Mouse (Mus musculus): ENCODE results near the gene Hspb7. TPM values are rescaled to one million over a fixed set of nuclear protein-coding genes. Genes with fewer than 3 reads are reported as not detected.
A peak's percentile ranks its signal among the peaks of the same experiment; 100 is the strongest.

Gene Hspb7
- total RNA-seq, 2 experiments from 2014 or later, result 331 to 560 TPM

DNA sequence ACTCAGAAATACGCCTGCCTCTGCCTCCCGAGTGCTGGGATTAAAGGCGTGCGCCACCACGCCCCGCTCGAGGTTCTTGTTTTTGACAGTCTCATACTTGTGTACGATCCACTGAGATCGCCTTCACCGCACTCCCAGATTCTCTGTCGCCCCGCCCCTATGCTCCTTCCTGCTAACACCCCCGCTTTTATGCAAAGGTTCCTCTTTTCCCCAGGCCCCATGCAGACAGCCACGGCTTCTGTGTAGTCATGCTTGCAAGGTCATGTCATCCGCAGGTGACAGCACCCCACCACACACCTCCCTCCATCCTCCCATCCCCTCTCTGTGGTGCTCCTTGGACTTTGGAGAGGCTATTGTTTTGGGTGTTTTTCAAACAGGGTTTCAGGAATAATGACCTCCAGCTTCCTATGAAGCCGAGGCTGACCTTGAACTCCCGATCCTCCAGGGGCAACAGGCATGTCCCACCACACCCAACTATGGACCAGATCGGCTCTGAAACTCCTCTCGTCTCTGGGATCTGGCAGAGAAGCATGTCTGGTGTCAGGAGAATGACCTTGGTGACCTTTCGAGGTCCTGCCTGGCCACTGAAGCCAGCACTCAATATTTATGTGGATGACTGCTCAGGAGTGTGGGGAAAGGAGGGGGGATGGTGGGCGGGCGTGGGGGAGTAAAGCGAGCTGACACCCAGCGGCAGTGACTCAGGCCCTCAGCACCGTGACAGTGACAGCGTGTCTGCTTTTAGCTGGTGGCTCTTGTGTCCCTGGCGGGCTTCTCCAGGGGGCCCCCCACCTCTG is 984 bp upstream of the Hspb7 start:
- DNase-seq (ENCODE audit: low spot score), result no peak

DNA sequence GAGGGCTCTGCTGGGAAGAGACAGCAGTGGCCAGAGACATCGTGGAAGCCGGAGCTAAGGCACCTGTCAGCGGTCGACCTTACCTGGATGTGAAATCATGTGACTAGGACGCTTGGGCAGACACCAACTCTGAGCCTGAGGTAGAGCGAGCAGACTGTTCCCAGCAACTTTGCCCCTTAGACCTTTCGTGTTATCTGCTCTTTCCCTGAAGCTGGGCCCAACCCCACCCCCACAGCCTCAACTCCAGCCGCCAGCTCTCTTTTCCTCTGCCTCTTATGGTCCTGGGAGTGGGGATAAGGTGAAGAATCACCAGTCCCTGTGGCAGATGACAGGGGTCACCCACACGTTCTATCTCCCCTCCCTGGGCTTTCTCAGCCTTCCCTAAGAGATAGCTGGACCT is 307 bp downstream of the Hspb7 start:
- DNase-seq (ENCODE audit: low spot score), result no peak

DNA sequence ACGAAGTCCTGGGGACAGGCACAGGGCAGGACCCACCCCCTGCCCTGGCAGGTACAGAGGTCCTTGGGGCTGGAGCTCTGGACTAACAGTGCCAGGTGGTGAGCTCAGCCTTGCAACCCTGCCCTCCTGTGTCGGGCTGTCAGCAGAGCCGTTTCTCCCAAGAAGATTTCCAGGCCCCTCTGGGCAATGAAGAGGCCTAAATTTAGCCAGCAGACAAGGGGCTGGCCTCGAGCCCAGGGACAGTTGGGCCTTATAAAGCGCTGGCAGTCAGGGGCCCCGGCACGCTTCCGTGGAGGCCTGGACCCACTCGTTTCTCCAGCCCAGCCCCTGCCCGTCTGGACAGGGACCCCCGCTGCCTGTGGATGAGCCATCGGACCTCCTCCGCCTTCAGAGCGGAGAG is 844 bp downstream of the Hspb7 start:
- peak; percentile 82 for DNase-seq (ENCODE audit: low spot score)

DNA sequence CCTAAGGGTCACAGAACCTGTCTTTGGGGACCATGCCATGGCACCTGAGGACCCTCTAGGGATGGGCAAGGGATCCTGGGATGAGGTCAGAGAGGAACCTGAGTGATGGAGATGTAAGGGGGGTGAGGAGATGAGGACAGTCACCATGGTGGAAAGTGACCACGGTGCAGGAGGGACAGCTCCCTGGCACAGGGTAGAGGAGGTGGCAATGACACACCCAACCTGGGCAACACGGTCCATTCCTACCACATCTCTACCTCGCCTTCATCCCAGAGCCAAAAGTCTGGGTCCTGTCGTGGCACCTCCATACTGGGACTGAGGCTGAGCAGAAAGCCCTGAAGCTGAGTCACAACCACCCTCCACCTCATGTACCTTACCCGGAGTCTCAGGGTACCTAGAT is 2.3 kb downstream of the Hspb7 start:
- no peak for DNase-seq (ENCODE audit: low spot score)

DNA sequence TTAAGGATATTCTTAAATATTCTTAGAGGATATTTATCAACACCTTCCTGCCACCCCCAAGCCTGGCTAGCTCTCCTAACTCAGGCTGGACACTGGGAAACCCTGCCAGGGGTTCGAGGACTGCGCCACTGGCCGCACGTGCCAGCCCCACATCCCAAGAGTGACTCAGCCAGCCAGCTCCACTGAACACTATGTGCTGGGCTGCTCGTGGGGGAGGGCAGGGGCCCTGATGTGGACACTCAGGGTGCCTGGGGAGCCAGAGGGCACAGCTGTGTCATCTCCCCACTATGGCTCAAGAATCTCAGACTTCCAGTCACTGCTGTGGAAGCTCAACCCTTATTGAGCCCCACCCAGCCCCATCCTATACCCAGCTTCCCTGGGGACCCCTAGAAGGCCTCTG is 2.7 kb downstream of the Hspb7 start:
- DNase-seq (ENCODE audit: low spot score), result peak; percentile 54

DNA sequence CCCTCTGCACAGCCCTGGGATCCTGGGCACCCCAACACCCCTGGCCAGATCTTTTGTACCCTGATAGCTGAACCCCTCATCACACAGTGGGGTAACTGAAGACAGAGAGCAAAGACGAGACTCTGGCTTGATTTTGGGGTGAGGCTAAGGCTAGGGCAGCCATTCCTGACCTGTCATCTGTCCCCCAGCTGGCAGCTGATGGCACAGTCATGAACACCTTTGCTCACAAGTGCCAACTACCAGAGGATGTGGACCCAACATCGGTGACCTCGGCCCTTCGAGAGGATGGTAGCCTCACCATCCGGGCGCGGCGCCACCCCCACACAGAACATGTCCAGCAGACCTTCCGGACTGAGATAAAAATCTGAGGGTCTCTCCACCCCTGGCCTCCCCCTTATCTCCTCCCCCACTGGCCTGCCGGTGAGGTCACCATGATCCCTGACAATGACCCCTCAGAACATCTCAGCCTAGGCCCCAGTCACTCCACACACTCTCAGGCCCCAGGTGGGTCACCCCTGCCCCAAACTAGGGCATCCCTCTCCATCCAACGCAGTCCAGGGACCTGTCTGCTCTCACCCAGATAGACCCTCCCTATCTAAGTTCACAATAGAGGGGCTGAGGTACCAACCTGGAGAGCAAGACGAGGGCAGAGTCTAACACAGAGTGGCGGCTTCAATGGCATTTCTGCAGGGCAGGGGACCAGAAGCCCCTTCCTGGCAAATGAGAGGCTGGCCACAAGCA is 3.3 kb downstream of the Hspb7 start:
- no peak for DNase-seq (ENCODE audit: low spot score)

DNA sequence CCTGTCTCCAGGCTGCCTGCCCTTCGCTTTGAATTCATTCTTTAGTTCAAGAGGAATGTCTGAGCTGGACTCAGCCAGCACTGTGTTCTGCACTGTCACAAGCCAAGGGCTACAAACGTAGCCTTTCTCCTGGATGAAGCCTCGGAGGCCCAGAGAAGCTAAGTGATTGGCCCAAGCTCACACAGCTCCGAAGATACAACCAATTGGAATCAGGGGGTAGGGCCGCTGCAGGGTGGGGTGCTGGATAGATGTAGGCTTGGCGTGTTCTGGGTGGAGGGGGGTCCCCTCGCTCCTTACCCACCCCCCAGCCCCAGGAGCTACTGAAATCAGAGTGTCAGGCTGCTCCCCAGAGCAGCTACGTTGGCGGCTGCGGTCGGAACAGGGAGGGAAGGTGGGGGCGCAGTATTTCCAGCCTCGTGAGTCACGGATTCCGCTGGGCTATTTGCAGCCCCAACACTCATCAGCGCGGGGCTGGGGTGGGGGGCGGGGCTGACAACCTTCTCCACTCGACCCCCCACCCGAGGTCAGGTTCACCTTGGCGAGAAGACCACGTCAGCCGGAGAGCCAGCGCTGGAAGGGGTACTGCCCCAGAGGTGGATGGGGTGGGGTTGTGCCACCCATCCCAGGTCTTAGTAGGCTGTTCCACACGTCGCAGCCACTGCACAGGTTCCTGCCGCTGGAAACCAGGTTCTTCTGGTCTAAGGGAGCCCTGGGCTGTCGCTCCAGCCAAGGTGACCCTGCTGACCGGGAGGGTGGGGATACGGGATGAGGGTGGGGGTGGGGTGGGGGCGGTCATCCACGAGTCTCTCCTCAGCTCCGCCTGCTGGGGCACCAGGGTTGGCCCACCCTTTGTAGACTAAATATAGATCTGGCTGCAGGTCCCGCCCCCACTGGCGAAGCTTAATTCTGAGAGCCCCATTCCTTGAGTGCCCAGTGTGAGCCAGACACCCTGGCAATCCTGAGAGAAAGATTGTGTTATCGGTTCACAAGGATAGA is 5.2 kb downstream of the Hspb7 start:
- DNase-seq (ENCODE audit: low spot score), result peak; percentile 78

DNA sequence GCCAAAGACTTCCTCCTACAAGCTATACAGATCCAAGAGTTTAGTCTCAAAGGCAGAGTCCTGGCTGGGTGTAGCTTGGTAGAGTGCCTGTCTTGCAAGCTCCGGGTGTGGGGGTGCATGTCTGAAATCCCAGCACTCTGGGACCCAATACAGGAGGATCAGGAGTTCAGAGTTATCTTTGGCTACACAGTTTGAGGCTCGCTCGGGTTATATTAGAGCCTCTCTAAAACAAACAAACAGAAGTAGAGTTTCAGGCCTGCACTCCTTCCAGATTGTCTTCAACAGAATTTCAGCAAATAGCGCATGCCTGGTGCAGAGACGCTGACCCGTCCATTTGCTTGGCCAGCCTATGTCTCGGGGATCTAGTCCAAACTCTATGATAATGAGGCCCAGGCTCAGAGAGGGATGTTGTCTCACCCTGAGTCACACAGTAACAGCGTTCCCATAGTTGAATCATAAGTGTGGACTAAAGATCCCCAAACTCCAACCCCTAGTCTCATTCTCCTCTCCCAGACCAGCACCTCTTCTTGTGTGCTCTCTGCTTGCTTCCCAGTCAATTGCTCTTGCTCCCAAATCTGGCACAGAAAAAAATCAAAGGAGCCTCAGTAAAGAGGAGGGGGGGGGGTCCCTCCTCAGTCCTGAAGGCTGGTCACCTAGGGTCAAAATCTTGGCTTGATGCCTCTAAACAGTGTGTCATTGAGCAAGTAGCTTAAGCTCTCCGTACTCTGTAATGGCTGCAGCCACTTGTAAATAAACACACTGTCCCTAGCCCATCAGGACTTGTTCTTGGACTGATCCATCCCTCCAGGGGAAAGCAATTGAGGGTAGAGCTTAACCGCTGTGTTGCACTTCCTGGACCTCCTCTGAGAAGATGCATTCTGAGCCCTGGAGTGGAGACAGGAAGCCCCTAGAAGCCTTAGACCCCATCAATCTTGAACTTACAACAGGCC is 6.5 kb downstream of the Hspb7 start:
- DNase-seq (ENCODE audit: low spot score), result no peak

DNA sequence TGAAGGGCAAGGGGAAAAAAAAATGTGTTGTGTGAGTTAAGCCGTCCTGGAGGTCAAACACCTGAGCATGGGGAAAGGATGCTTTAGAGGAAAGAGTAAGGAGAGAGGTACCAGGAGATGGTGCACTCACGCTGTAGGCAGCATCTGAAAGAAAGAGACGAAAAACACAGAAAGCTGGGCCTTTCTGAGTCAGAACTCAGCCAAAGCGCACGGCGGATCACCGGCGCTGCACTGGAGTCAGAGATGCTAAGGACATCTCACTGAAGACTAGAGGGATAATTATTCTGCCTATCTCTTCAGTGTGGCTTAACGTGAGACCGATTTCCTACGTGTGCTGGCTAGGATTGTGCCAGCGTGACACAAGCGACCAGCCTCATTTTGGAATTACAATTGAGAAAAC is 7.3 kb downstream of the Hspb7 start:
- no peak for DNase-seq (ENCODE audit: low spot score)

DNA sequence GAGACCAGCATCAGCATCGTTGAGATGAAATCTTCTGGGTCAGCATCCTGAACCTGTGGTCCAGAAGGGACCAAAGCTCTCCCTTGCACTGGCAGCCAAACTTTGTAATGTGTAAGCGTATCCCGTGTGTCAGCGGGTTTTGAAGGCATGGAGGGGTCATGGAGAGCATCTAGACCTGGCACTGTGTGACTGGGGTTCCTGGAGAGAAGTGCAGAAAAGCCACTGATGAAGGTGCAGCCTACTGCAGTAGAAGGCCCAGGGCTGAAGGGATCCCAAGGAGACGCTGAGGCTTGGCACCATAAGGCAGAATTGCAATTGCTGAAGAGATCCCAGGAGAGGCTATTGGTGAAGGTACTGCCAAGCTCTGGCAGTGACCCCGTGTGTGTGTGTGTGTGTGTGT is 8.8 kb downstream of the Hspb7 start:
- DNase-seq (ENCODE audit: low spot score), result peak; percentile 16

DNA sequence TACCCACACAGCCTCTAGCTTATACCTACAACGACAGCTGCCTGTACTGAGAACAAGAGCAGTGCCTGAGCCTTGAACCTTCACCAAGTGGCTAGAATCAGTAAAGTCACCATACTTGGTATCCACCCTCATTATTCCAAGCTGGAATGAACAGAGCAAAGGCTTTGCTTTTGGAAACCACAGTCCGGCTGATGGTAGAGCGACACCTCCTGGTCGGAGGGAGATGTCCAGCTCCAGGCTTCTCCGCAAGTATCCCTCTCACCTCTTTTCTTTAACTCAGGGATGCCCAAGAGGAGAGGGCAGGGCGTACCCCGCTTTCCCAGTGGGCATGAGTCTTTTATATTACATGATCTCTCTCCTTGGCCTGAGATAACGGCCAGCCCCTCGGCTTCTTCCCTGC is 9.3 kb downstream of the Hspb7 start:
- DNase-seq (ENCODE audit: low spot score), result peak; percentile 52

DNA sequence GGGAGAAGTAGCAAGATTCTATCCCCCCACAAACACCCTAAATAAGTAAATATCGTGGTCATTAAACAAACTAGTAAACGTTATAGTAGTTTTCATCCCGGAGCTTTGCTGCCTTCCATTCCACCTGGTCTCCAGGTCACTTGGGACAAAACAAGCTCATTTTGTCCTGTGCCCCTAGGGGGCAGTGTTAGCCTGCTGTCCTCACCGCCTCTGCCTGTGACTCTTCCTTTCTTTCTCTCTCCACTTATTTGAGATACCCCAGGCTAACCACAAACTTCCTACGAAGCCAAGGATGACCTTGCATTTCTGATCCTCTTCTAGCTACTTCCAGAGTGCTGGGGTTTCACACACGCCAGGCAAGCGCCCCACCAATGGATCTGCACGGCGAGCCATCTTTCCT is 10.4 kb downstream of the Hspb7 start:
- peak; percentile 81 for DNase-seq (ENCODE audit: low spot score)

DNA sequence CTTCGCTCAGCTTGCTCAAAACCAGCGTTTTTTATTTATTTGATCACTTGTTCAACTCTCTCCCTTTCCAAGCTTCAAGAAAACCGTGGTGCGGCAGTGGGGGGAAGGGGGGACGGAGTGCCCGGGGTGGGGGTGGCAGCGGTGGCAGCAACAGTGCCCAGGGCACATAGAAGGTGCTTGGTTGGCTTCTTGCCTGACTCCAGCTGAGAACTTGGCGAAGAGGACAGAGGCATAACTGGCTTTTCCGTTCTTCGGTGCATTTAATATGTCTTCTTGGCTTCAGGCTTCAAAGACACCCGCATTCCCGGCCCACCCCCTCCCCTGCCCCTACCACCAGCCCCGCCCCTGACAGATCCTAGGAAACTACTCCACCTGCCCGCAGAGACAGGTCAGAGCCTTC is 12.1 kb downstream of the Hspb7 start:
- DNase-seq (ENCODE audit: low spot score), result no peak

DNA sequence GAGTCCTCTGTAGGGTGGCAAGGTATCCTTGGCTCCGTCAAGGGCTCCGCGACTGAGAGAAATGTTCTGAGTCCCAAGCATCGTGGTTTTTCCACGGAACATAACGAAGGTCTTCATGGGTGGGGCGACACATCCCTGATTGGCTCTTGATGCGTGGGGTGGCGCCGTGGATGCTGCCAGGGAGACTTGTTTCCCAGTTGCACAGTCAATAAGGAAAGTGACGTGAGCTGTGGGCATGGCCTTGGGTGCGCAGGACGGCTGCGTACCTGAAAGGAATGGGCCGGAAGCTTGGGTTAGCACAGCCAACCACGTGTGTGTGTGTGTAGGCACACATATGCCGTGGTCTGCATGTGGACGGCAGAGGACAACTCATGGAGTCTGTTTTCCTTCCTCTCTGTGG is 12.6 kb downstream of the Hspb7 start:
- DNase-seq (ENCODE audit: low spot score), result no peak

DNA sequence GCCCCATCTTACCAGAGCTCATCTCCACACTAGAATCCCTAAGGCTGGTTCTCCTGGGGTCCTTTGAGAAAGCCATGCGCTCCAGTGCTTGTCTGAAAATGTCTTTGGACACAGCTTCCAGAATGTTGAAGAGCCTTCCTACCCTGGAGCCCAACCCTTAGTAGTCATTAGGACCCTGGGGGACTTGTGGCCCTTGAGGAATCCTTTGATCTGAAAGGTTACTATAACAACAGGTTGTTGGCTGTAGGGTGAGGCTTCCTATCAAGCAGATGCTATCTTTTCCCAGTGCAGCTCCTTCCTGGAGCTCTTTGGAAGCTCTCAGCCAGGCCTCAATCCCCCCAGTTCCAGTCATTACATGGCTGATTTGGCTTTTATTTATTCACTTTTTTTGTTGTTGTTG is 15.4 kb downstream of the Hspb7 start, which contains the start of gene Srarp:
Srarp (minus strand) TSS at position 132 of the 400 bp plus-strand sequence.
- DNase-seq (ENCODE audit: low spot score), result no peak

DNA sequence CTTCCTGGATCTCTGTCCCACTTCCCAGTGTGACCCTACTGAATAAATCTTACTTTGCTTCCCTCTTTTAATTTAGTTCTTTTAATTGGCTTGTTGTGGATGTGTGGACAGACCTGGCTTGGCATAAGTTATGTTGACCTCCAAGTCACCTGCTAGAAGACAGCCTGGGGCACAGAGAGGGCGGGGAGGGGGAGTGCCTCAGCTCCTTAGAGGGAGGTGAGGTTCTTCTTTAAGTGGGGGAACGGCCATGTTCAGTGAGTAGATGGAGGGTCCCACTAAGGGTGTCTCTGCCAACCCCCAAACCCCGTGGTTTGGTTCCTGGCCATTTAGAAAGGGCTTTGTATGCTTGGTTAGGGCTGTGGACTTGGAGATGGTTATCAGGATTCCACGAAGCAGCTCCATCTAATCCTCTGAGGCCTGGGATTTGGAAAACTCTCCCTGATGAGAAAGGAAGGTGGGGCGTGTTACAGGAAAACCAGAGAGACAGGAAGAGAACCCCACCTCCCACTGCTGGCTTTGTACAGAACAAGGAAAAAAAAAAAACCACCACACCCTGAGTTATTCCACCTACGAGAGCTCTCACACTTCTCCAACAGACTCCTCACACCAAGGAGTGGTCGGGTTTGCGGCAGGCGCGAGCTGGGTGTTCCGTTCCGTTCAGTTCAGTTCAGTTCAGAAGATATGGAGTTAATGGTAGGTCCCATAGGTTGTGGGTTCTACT is 18.7 kb downstream of the Hspb7 start:
- no peak for DNase-seq (ENCODE audit: low spot score)

DNA sequence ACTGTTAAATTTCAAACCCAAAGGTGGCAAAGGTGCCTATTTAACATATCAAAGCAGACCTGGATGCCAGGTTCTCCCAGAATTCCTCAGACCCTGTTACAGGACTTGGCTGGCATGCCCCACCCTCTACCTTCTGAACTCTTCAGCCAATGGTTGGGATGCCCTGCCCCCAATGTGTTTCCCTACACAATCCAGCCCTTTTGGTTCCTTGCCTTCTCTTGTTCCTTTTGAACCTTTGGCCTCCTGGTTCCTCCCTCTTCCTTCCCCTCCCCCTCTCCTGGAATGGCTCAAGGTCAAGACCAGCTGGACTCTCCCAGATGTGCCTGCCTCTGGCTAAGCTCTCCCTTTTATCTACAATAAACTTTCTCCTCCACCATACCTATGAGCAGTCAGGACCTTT is 20.3 kb downstream of the Hspb7 start:
- no peak for DNase-seq (ENCODE audit: low spot score)

DNA sequence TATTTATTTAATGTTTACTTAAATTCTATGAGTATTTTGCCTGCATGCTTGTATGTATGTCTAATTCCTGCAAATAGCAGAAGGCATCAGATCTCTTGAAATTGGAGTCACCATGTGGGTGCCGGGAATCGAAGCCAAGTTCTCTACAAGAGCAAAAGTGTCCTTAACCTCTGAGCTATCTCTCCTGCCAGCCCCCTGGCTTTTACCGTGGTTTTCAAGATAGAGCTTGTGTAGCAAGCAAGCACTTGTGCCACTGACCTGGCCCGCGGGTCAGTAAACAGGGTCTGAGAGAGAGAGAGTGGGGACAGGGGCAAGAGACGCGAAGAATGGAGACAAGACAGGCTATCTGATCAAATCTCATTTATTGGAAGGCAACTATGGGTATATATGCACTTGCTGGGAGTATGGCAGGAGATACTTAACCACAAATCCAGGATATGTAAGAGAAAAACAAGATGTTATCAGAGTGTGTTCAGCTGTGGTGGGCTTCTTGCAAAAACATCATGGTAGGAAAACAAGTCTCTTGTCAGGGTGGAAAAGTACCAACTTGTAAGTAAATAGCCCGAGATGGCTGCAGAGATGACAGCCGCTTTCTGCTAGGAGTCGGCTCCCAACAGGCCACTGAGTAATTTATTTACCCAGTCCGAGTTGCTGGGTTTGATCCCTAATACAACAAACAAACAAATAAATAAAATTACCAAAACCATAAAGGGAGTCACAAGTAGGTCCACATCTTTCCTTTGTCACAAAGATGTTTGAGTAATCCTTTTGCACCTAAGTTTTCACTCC is 23.3 kb downstream of the Hspb7 start:
- no peak for DNase-seq (ENCODE audit: low spot score)
